Mouse (Mus musculus): ENCODE results near the gene Epor. TPM values are rescaled to one million over a fixed set of nuclear protein-coding genes. Genes with fewer than 3 reads are reported as not detected.

The Epor gene
- polyA plus RNA-seq, 1 experiment from 2014 or later, result 8.5 TPM

GRCm38 (mm10) chr9:21989230-21990110 is 26.2 kb upstream of the Epor start, which contains the start of gene Rgl3:
Gene Rgl3 (minus strand): TSS chr9:21989446.
- TF ChIP-seq CTCF (IDR thresholded peaks at IDR 0.05), result no peak
- DNase-seq (ENCODE audit: low read depth, low spot score) (no peak), ATAC-seq (peak; percentile 82)
- POLR2A ChIA-PET, result interaction anchor here (1.3 kb wide), 1 partner anchor 13 kb away, joined by 3 read pairs; the partner anchor contains the start of genes Ccdc151 and Prkcsh
- in situ Hi-C loops (cut with MboI; ENCODE audit: low pct_unique_long_range_greater_than_20kb), result no loop called here
- H3K27me3 ChIP-seq, result no peaks in the 10 kb centered on the region
- CTCF ChIA-PET, result interaction anchor here (1.2 to 1.4 kb wide), 2 partner anchors 11 to 26 kb away, joined by 4 to 5 read pairs; no protein-coding TSS in a partner anchor

DNA sequence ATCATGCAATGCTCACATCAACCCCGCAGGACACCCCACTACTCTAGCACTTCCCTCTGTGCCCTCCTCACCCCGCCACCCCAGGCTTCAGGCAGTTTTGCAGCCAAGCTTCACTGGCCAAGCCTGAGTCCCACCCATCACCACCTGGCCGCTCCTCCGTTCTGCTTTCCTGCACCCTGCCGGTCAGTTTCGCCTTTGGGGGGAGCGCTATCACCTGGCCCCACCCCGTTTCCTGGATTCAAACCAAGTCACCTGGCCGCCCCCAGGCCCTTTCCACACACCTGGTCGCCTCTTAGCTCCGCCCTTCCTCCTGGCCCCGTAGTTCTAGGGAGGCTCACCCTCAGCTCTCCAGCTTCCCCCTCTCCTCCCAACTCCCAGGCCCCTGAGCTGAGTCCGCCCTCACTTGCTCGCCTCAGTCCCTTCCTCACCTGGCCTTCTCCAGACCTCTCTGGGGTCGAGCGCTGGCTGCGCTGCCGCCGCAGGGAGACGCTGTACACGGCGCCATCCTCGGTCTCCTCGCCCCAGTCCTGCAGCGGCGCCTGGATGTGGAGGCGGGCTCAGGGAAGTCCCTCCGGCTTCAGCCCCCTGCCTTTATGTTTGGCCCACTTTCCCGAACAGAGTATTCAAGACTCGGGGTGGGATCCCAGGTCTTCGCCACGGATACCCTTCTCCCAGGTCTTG is 25.3 kb upstream of the Epor start:
- no peaks in the 10 kb centered on the region for H3K27me3 ChIP-seq
- in situ Hi-C loops (cut with MboI; ENCODE audit: low pct_unique_long_range_greater_than_20kb), result no loop called here
- POLR2A ChIA-PET, result interaction anchor here (1.3 kb wide), 1 partner anchor 14 kb away, joined by 3 read pairs; the partner anchor contains the start of genes Ccdc151 and Prkcsh

DNA sequence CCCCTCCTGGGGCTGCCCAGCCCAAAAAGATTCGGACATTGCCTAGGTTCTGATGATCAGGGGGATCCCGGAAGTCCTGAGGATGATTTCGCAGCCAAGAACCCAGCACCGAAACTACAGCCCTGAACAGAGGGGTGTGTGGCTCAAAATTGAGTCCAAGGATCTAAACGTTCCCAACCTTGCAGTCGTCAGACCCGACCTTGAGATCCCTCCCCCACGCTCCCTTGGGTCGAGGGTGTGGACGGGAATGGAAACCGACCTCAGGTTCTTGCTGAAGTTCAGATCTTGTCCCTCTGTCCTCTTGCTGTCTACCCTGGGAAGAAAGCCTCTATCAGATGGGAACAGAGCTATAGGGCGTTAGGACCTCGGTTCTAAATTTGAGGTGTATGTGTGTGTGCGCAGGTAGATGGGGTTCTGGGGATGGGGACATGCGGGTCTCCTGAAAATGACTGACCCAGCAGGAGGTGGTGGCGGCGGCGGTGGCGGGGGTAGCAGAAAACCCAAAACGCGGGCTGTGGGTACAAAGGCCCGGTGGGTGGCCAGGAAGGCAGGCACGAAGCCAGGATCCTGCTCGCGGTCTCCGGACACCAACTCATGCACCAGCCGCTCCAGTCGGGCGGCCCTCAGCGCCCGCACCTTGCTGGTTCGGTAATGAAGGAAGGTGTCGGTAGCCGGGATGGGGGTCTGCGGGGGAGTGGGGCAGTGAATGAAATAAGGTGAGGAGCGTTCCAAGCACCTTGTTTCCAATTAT is 24.5 kb upstream of the Epor start:
- in situ Hi-C loops (cut with MboI; ENCODE audit: low pct_unique_long_range_greater_than_20kb), result no loop called here
- no peak for DNase-seq (ENCODE audit: low read depth, low spot score)
- ChIA-PET POLR2A (no interaction called here), CTCF (interaction anchor here (1.2 to 1.4 kb wide), 2 partner anchors 9 to 24 kb away, joined by 4 to 5 read pairs; no protein-coding TSS in a partner anchor)
- ATAC-seq, result no peak
- H3K27me3 ChIP-seq, result no peaks in the 10 kb centered on the region
- no peak for TF ChIP-seq CTCF (IDR thresholded peaks at IDR 0.05)

More for the DNA sequence above, 25.3 kb upstream of the Epor start:
- CTCF ChIA-PET, result interaction anchor here (1.2 to 1.4 kb wide), 2 partner anchors 10 to 25 kb away, joined by 4 to 5 read pairs; no protein-coding TSS in a partner anchor
- ATAC-seq, result peak; percentile 44
- no peak for TF ChIP-seq CTCF (IDR thresholded peaks at IDR 0.05)
- no peak for DNase-seq (ENCODE audit: low read depth, low spot score)

DNA sequence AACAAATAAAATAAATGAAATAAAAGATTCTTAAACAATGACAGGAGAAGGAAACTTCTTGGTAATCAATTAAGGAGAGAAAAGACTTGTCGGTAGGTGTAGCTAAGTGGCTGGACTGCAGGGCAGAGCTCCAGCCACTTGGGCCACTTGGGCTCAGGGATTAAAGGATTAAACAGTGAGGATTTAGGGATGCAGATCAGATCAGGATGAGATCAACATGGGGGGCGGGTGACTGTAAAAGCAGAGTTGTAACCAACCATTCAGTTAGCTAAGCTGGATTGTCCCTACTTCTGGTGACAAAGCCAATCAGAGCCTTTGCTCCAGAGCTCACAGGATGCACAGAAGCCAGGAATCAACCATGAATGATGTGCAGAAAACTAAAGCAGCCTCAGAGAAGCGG is 20.6 kb upstream of the Epor start:
- no peak for ATAC-seq
- no peak for DNase-seq (ENCODE audit: low read depth, low spot score)
- TF ChIP-seq CTCF (IDR thresholded peaks at IDR 0.05), result no peak
- H3K27me3 ChIP-seq, result no peaks in the 10 kb centered on the region
- ChIA-PET POLR2A (no interaction called here), CTCF (no interaction called here)
- in situ Hi-C loops (cut with MboI; ENCODE audit: low pct_unique_long_range_greater_than_20kb), result no loop called here

- CTCF ChIA-PET, result interaction anchor here (0.9 to 1.7 kb wide), 3 partner anchors 10 to 14 kb away, joined by 3 to 4 read pairs (median 3); partner anchors contain the start of gene Rgl3
Measured at GRCm38 (mm10) chr9:21978398-21979128, 15.3 kb upstream of the Epor start.

DNA sequence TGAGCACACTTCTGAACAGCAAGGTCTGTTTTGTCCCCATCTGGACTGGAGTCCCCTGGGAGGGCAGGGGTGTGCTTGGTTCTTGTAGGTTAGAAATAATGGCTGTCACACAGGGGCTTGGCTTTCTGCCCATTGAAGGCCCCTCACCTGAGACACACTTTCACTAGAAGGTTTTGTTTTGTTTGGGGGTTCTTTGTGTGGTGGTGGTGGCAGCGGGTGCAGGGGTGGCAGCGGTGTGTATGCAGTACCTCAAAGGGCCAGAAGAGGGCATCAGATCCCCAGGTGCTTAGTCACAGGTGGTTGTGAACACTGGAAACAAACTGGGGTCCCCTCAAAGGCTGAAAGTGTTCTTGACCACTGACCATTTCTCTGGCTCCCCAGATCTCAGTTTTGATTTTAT is 14.7 kb upstream of the Epor start:
- TF ChIP-seq CTCF (IDR thresholded peaks at IDR 0.05), result no peak
- no peaks in the 10 kb centered on the region for H3K27me3 ChIP-seq
- ATAC-seq (no peak), DNase-seq (ENCODE audit: low read depth, low spot score) (no peak)
- in situ Hi-C loops (cut with MboI; ENCODE audit: low pct_unique_long_range_greater_than_20kb), result no loop called here
- CTCF ChIA-PET, result interaction anchor here (1.1 to 1.7 kb wide), 2 partner anchors 11 to 14 kb away, joined by 3 to 4 read pairs; partner anchors contain the start of gene Rgl3
- POLR2A ChIA-PET, result no interaction called here

More at GRCm38 (mm10) chr9:21978398-21979128, 15.3 kb upstream of the Epor start:
- in situ Hi-C loops (cut with MboI; ENCODE audit: low pct_unique_long_range_greater_than_20kb), result no loop called here
- DNase-seq (ENCODE audit: low read depth, low spot score), result no peak
- H3K27me3 ChIP-seq, result no peaks in the 10 kb centered on the region
- no peak for TF ChIP-seq CTCF (IDR thresholded peaks at IDR 0.05)
- POLR2A ChIA-PET, result interaction anchor here (1.1 kb wide), 1 partner anchor 10 kb away, joined by 3 read pairs; no protein-coding TSS in a partner anchor
- no peak for ATAC-seq

- POLR2A ChIA-PET, result no interaction called here
- CTCF ChIA-PET, result no interaction called here
- no peaks in the 10 kb centered on the region for H3K27me3 ChIP-seq
- in situ Hi-C loops (cut with MboI; ENCODE audit: low pct_unique_long_range_greater_than_20kb), result no loop called here
- DNase-seq (ENCODE audit: low read depth, low spot score) (no peak), ATAC-seq (no peak)
- TF ChIP-seq CTCF (IDR thresholded peaks at IDR 0.05), result no peak
Measured at GRCm38 (mm10) chr9:21977331-21977730, 14.0 kb upstream of the Epor start.

- ATAC-seq (no peak), DNase-seq (ENCODE audit: low read depth, low spot score) (no peak)
- no peaks in the 10 kb centered on the region for H3K27me3 ChIP-seq
- POLR2A ChIA-PET, result no interaction called here
- TF ChIP-seq CTCF (IDR thresholded peaks at IDR 0.05), result no peak
- in situ Hi-C loops (cut with MboI; ENCODE audit: low pct_unique_long_range_greater_than_20kb), result no loop called here
- CTCF ChIA-PET, result no interaction called here
Measured at GRCm38 (mm10) chr9:21976626-21977175, 13.4 kb upstream of the Epor start.

DNA sequence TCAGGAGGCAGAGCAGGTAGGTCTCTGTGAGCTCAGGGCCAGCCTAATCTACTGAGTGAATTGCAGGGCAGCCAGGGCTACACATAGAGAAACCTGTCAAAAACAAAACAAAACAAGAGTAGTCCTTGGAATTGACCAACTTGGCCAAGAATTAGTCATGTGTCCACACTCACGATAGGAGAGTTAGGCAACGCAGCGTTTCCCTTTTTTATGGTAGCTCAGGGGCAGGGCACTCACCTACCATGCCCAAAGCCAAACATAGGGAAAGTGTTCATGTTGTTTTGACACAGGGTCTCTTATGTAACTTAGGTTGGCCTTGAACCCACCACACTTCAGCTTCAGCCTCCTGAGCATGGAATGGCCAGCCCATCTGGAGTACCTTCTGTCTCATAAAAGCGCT is 6.0 kb upstream of the Epor start:
- ChIA-PET POLR2A (interaction anchor here (1.1 kb wide), 1 partner anchor 10 kb away, joined by 3 read pairs; no protein-coding TSS in a partner anchor), CTCF (no interaction called here)
- DNase-seq (ENCODE audit: low read depth, low spot score) (no peak), ATAC-seq (no peak)
- in situ Hi-C loops (cut with MboI; ENCODE audit: low pct_unique_long_range_greater_than_20kb), result no loop called here
- no peaks in the 10 kb centered on the region for H3K27me3 ChIP-seq
- no peak for TF ChIP-seq CTCF (IDR thresholded peaks at IDR 0.05)

Data from Patski (cell line).